Mouse (Mus musculus) frontal cortex, postnatal 14 days (tissue): ENCODE data around the gene Leo1.
"Not testable (repeated sequence)": the region's sequence is repeated elsewhere in the genome, so short reads cannot be mapped to it uniquely, and the experiment has no call there.

Experiments used
- DNase-seq, 2 experiments: peaks; one replicate each; pipeline ENCODE4 v3.0.0; 2022; ENCODE audit warnings: low spot score in 2 of 2

The Leo1 gene

DNA sequence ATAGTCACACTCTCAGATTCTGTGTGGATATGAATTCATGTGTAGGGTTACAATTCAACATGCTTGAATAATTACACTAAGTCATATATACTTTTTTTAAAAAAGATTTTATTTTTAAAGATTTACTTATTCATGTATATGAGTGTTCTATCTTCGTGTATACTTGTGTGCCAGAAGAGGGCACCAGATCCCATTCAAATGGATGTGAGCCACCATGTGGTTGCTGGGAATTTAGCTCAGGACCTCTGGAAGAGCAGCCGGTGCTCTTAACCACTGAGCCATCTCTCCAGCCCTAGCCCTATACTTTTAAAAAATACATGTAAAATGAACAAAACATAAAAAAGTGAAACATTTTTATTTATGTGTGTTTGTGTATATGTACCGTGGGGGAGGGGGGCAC lies 26.3 kb downstream of the Leo1 start:
- no peak for DNase-seq

DNA sequence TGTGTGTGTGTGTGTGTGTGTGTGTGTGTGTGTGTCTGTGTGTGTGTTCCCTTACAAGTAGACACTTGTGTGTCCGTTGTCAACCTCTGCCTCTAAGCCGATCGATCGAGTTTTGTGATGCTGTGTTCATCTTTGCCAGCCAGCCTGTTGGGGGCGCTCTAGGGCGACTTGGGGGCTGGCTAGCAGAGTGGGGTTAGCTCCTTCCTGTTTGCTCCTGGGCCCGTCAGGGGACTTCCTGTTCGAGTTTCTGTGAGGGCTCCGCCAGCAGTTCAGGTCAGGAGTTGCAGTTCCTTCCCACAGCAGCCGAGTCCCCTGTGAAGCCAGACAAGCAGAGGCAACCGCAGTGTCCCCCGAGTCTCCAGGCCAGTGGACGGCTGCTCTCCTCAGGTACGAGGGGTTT lies 27.0 kb downstream of the Leo1 start:
- DNase-seq: no peak

DNA sequence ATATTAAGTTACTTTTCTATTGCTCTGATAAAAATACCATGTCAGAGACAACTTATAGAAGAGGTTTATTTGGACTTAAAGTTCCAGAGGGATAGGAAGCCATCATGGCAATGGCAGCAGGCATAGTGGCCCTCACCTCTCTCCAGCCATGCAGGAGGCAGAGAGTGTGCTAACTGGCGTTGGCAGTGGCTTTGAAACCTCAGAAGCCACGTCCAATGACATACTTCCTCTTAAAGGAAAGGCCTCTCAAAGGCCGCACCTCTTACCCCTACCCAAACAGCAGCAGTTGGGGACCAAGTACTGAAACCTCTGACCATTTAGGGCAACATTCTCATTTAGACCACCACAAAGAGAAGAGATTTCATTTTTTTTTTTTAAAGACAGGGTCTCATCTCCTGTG lies 35.9 kb downstream of the Leo1 start:
- DNase-seq: no peak

DNA sequence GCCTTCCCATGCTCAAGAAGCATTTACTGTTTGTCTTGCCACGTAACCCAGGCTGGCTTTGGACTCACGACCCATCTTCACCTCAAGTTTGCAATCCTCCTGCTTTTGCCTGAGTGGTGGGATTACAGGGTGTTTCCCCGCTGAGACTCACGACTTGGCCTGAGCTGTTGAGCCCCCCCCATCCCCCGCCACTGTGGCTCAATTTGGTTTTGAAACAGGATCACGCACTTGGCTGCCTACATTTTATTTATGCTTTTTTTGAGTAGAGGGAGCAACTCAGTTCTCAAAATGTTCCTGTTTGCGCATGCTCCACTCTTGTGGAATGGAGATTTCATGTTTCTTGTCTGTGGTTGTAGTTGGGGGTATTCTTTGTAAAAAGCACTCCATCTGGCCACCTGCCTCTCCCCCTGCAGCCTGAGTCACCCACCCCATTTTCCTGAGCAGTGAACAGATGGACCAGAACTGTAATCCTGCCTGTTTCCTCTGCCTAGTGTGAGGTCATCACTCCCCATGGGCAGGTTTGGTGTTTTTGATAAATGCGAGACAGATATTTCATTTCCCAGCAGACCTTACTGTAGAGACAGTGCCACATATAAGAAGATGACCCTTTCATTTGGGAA lies 37.9 kb downstream of the Leo1 start:
- no peak for DNase-seq

DNA sequence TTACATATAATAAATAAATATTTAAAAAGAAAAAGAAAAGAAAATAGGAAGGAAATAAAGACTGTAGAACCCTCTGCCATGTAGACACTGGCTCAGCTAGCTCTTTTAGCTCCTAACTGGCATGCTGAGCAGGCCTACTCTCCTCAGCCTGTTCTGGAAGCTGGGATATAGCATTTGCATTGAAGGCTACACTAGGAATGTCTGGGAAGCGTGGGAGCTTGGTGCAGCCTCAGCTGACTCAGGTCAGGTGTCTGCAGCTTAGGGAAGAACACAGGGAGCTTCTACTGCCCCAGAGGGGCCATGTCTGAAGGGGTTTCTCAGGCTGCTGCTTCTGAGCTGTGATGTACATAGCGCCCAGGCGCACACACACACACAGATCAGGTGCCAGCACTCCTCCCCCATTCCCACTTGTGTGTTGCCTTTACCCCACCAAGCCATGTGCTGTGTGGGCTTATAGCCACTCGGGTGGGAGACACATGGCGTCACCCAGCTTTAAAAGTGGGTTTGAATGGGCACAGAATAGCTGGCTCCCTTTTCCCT lies 39.3 kb downstream of the Leo1 start:
- no peak for DNase-seq

DNA sequence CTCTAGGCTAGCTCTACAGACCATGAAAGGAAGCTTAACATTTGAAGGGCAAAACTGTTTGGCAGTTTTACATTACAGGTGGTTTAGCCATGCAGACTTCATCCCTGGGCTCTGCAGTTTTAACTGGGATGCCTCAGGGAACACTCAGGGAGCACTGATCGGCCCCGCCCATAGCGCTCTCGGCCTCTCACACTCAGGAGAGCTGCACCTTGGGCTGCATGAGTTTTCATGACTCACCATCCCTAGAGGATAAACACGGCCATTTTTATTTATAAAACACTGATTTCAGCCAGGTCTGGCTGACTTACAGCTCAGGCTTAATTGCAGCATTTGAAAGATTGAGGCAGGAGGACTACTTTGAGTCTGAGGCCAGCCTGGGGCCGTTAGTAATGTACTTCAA lies 43.9 kb downstream of the Leo1 start:
- no peak for DNase-seq

DNA sequence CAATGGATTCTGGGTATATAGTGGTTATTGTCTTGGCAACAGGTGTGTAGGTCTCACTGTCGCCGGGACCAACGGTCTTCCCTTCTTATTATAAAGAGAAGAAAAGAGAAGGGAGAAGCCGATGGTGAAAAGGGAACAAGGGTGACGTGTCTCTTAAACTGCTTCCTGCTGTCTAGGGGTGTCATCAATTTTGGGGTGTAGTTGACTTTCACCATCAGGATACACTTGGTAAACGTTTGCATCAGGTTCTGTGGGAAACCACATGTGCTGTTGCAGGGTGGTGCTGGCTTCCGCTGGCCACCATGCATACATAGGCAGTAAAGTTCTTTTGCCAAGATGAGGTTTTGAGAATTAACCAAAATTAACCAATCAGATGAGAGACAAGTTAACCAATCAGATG lies 46.9 kb downstream of the Leo1 start:
- not testable (repeated sequence) for DNase-seq

DNA sequence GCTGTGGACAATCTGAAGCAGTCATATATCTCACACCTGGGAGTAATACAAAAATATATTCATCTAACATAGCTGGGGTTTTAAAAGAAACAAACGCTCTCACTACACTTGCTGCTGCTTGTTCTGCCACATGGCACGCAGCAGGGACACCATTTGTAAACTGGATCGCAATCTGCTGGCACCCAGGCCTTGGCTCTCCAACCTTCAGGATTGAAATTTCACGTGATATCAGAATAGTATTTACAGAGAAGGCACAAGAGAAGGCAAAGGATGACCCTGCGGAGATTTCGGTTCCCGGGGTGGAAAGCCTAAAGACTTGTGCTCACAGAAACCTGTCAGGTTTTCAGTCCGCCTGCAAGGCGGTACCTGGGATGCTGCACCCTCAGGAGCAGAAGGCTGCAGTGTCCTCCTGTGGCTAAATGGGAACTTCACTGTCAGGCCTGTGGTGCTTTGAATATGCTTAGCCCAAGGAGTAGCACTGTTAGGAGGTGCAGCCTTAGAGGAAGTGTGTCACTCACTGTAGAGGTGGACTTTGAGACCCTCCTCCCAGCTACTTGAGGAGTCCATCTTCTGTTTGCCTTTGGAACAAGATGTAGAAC lies 53.2 kb downstream of the Leo1 start:
- DNase-seq: no peak

DNA sequence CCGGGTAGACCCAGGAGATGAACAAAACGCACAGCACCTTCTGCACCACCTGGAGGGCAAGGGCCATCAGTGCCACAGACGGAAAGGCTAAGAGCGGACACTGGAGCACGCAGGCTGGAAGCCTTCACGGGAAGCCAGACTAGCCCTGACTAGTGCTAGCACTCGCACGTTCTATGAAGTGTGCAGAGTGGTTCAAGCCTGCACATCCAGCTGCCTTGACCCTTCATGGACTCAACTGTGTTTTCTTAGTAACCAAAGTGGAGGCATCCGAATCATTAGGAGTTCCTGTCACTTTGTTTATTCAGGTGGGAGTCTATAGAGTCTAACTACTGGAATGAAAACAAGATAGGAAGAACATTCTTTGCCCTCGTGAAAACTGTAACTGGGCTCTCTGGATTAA lies 54.6 kb downstream of the Leo1 start:
- no peak for DNase-seq

DNA sequence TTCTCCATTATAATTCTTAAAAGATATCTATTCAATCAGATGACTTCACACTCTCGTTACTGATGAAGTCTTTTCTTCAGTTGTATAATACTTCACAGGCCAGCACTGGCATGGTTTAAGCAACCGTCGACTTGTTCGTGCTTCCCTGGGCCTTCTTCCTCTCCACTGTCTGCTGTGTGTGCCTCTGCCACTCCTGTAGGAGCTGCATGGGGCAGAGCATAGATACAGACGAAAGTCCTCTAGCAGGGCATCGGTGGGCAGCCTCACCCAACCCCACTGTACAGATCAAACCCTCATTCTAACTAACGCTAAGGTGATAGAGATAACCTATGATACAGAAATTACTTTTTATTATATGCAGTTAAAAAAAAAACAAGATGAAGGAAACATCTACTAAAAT lies 57.2 kb downstream of the Leo1 start:
- no peak for DNase-seq

DNA sequence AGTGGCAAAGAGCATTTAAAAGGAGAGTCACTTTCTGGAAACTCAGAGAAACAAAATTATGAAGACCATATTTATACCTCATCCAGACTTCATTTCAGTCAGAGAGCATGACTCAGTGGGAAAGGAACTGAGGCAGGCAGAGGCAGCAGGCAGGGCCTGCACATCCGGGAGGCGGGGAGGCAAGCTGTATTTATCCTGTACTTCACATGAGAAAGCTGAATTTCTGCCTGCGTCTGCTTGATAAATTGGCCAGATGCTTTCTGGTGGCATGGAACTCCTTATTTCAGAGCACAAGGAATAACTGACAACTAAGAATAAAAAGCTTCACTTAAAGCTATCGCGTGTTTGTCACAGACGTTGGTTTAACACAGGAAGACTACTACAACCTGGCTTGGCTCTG lies 63.0 kb downstream of the Leo1 start:
- no peak for DNase-seq

DNA sequence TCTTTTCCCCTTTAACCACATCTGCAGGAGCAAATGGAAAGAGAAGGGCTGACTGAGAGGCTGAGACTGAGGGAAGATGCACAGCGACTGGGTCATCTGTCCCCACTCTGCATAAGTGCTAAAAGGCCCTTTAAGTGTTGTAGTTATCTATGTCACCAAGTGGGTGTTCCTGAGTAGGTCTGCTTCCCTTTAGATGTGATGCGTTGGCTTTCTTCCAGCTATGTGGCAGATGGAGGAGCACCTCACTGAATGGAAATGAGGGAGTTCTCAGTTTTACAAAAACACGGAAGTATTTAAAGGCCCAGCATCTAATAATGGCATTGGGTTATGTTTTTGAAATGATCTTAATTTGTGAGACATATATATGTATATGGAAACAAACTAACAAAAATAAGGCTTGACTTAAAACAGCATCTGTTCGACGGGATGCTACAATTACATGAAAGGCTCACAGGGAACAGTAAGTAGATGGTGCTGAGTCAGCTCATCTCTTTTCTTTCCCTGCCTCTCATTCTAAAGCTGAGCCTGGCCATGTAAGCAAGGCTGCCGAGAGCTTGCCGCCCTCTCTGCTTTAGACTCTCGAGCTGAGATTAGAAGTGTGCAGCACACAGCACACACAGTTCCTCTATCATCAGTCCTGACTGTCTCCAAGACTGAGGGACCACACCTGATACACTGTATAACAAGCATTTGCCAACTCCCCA lies 70.1 kb downstream of the Leo1 start:
- no peak for DNase-seq

DNA sequence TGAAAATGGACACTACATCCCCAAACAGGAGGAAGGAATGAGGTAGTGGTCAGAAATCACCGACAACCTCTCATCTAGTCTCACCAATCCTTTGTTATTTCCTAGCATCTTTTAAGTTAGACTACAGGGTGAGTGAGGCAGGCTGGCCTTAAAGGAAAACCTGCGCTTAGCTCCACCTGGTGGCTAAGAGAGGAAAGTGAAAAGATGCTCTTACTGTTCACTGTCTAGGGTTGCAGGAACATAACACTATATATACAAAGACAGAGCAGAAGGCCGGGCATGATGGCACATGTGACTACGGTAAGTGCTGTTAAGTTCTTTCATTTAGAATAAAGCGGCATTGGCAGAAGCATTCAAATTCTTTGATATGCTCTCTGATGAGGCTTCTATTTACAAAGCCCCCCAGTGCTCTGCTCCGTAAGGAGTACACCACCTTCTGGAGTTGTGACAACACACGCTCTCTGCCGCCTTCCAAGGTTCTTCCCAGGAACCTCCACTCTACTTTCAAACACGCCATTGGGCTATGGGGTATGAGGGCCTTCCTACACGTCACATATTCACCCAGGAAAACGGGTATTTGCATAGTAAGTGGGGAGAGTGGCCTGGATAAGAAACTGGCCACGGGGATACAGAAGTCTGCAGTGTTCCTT lies 74.3 kb downstream of the Leo1 start:
- DNase-seq: peak in 1 of 2 experiments; percentile 57
